Mouse (Mus musculus) hindbrain, embryonic 13.5 days (tissue): ENCODE results near the gene Fkbp15. TPM values are rescaled to one million over a fixed set of nuclear protein-coding genes. Genes with fewer than 3 reads are reported as not detected.
"Not testable (repeated sequence)": the region's sequence is repeated elsewhere in the genome, so short reads cannot be mapped to it uniquely, and the experiment has no call there.

Source experiments
- ATAC-seq: fragments of 200-750 bp; cut with Nextera tagmentation; 2 replicates; pipeline ENCODE4 v1.8.0; 2017; ENCODE audit warnings: moderate TSS enrichment; ENCODE audit not compliant: low FRiP score
- H3K27ac ChIP-seq: fragments of 300-500 bp; sonication (generic); 2 replicates; pipeline ENCODE4 v1.5.1; 2015; ENCODE audit warnings: inconsistent platforms, mild to moderate bottlenecking, moderate library complexity
- H3K27me3 ChIP-seq: fragments of 300-500 bp; sonication (generic); 2 replicates; pipeline ENCODE4 v1.6.1; 2015; ENCODE audit warnings: mild to moderate bottlenecking, inconsistent platforms
- H3K36me3 ChIP-seq: fragments of 300-500 bp; sonication (generic); 2 replicates; pipeline ENCODE4 v1.6.1; 2015; ENCODE audit warnings: mild to moderate bottlenecking, inconsistent platforms
- H3K4me1 ChIP-seq: fragments of 300-500 bp; sonication (generic); replicated peaks from 2 replicates; pipeline ENCODE4 v1.6.1; 2015; ENCODE audit warnings: inconsistent platforms
- H3K4me2 ChIP-seq: fragments of 300-500 bp; sonication (generic); 2 replicates; pipeline ENCODE4 v1.6.1; 2015; ENCODE audit warnings: inconsistent platforms, mild to moderate bottlenecking, moderate library complexity
- H3K4me3 ChIP-seq: fragments of 300-500 bp; sonication (generic); 2 replicates; pipeline ENCODE4 v1.5.1; 2015; ENCODE audit warnings: mild to moderate bottlenecking, inconsistent platforms
- H3K9ac ChIP-seq: fragments of 300-500 bp; sonication (generic); 2 replicates; pipeline ENCODE4 v1.6.1; 2015; ENCODE audit warnings: mild to moderate bottlenecking, inconsistent platforms
- H3K9me3 ChIP-seq: fragments of 300-500 bp; sonication (generic); 2 replicates; pipeline ENCODE4 v1.6.1; 2016; ENCODE audit warnings: inconsistent platforms
- WGBS: fragments of 180-500 bp; shearing (Covaris S2); methylation state at CpG from one replicate; pipeline ENCODE4 v1.1.7; 2015; 5-methylcytosine and 5-hydroxymethylcytosine counted together
- polyA plus RNA-seq: library from polyadenylated mRNA; unstranded; fragments of >200 nt; fragmentation: Nextera tagmentation; extraction: Ambion mirVana; gene quantifications from 2 replicates; pipeline ENCODE4 v1.2.1, GENCODE M21; 2015

The Fkbp15 gene
- polyA plus RNA-seq, 1 experiment from 2014 or later = 22.9 TPM

GRCm38 (mm10) chr4:62266016-62266415 is 94.3 kb downstream of the Fkbp15 start:
- not testable (repeated sequence) for H3K4me2 ChIP-seq, H3K9me3 ChIP-seq, H3K4me3 ChIP-seq, H3K9ac ChIP-seq, H3K4me1 ChIP-seq, H3K27ac ChIP-seq, H3K27me3 ChIP-seq, ATAC-seq, H3K36me3 ChIP-seq
- 83% methylated on average over 7 of the region's 7 CpGs for WGBS

GRCm38 (mm10) chr4:62265154-62265836 is 95.1 kb downstream of the Fkbp15 start:
- ATAC-seq = no peak
- no peaks in the 10 kb centered on the region for H3K27me3 ChIP-seq
- H3K27ac ChIP-seq = no peak overlapping the region
- 84% methylated on average over 10 of the region's 10 CpGs for WGBS
- no peak overlapping the region for H3K4me3 ChIP-seq
- no peaks in the 10 kb centered on the region for H3K4me1 ChIP-seq
- no peaks in the 10 kb centered on the region for H3K36me3 ChIP-seq
- H3K9ac ChIP-seq = no peak overlapping the region
- H3K9me3 ChIP-seq = no peaks in the 10 kb centered on the region
- H3K4me2 ChIP-seq = no peak overlapping the region

GRCm38 (mm10) chr4:62263133-62263844 is 97.1 kb downstream of the Fkbp15 start:
- Histone ChIP-seq H3K4me2 (no peak overlapping the region), H3K9ac (no peak overlapping the region), H3K27me3 (no peaks in the 10 kb centered on the region), H3K4me1 (no peaks in the 10 kb centered on the region), H3K36me3 (no peaks in the 10 kb centered on the region), H3K27ac (no peak overlapping the region), H3K4me3 (no peak overlapping the region), H3K9me3 (no peaks in the 10 kb centered on the region)
- WGBS = 33% methylated on average over 7 of the region's 7 CpGs
- no peak; the same call in 1 of the 2 replicates for ATAC-seq

- no peak for ATAC-seq
Observed at GRCm38 (mm10) chr4:62262276-62262675, 98.1 kb downstream of the Fkbp15 start, which contains the start of gene Slc31a2. Gene Slc31a2 (plus strand): TSS chr4:62262562.

GRCm38 (mm10) chr4:62256931-62257330 is 103.4 kb downstream of the Fkbp15 start:
- ATAC-seq = no peak
- Histone ChIP-seq H3K4me3 (no peak overlapping the region), H3K9ac (no peak overlapping the region), H3K27ac (no peak overlapping the region), H3K4me2 (no peak overlapping the region), H3K9me3 (no peaks in the 10 kb centered on the region), H3K36me3 (no peaks in the 10 kb centered on the region), H3K27me3 (no peaks in the 10 kb centered on the region), H3K4me1 (no peaks in the 10 kb centered on the region)
- 34% methylated on average over 8 of the region's 8 CpGs for WGBS

More at GRCm38 (mm10) chr4:62262276-62262675, 98.1 kb downstream of the Fkbp15 start, which contains the start of gene Slc31a2:
- no peak within 1 kb of the TSS for H3K27ac ChIP-seq
- no peaks in the 10 kb centered on the region for H3K36me3 ChIP-seq
- H3K9ac ChIP-seq = no peak within 1 kb of the TSS
- H3K9me3 ChIP-seq = no peaks in the 10 kb centered on the region
- H3K4me2 ChIP-seq = no peak within 1 kb of the TSS
- H3K4me1 ChIP-seq = no peaks in the 10 kb centered on the region
- H3K4me3 ChIP-seq = no peak within 1 kb of the TSS
- 67% methylated on average over 2 of the region's 2 CpGs for WGBS
- no peaks in the 10 kb centered on the region for H3K27me3 ChIP-seq

- Histone ChIP-seq H3K9ac (no peak overlapping the region), H3K4me1 (no peaks in the 10 kb centered on the region), H3K9me3 (no peaks in the 10 kb centered on the region), H3K36me3 (no peaks in the 10 kb centered on the region), H3K27me3 (no peaks in the 10 kb centered on the region), H3K4me3 (no peak overlapping the region), H3K27ac (no peak overlapping the region), H3K4me2 (no peak overlapping the region)
- 76% methylated on average over 8 of the region's 8 CpGs for WGBS
- ATAC-seq = no peak
Observed at GRCm38 (mm10) chr4:62254551-62254950, 105.8 kb downstream of the Fkbp15 start.

- Histone ChIP-seq H3K27ac (no peak overlapping the region), H3K9ac (no peak overlapping the region), H3K4me3 (no peak overlapping the region), H3K4me1 (no peaks in the 10 kb centered on the region), H3K9me3 (no peaks in the 10 kb centered on the region), H3K36me3 (no peaks in the 10 kb centered on the region), H3K4me2 (no peak overlapping the region), H3K27me3 (no peaks in the 10 kb centered on the region)
- ATAC-seq = no peak
- WGBS = 91% methylated on average over 4 of the region's 4 CpGs
Observed at GRCm38 (mm10) chr4:62251776-62252175, 108.6 kb downstream of the Fkbp15 start.

GRCm38 (mm10) chr4:62250896-62251544 is 109.3 kb downstream of the Fkbp15 start:
- Histone ChIP-seq H3K27ac (no peak overlapping the region), H3K27me3 (no peaks in the 10 kb centered on the region), H3K9ac (no peak overlapping the region), H3K36me3 (no peaks in the 10 kb centered on the region), H3K9me3 (no peaks in the 10 kb centered on the region), H3K4me3 (no peak overlapping the region), H3K4me1 (no peaks in the 10 kb centered on the region), H3K4me2 (no peak overlapping the region)
- WGBS = 34% methylated on average over 3 of the region's 3 CpGs
- no peak for ATAC-seq

Other genes starting within 250 kb of the Fkbp15 start
- gene Mup21, start 209.7 kb downstream of the Fkbp15 start, polyA plus RNA-seq = not detected in 2 replicates
- gene Zfp37, start 129.5 kb downstream of the Fkbp15 start, polyA plus RNA-seq = 25.3 and 29.5 TPM in 2 replicates
- 15.2 and 15.3 TPM in 2 replicates for gene Slc31a2, start 98.0 kb downstream of the Fkbp15 start, polyA plus RNA-seq
- 40.1 and 44.2 TPM in 2 replicates for gene Slc31a1, start 179 bp upstream of the Fkbp15 start, polyA plus RNA-seq
- 95.8 and 102 TPM in 2 replicates for gene Cdc26, start 48.1 kb upstream of the Fkbp15 start, polyA plus RNA-seq
- 17.0 and 17.8 TPM in 2 replicates for gene Prpf4, start 48.2 kb upstream of the Fkbp15 start, polyA plus RNA-seq
- not detected in 2 replicates for gene Rnf183, start 74.7 kb upstream of the Fkbp15 start, polyA plus RNA-seq
- gene Wdr31, start 110.3 kb upstream of the Fkbp15 start, polyA plus RNA-seq = 8.8 and 9.0 TPM in 2 replicates
- 0.43 and 0.95 TPM in 2 replicates for gene Bspry, start 119.5 kb upstream of the Fkbp15 start, polyA plus RNA-seq
- gene Hdhd3, start 142.9 kb upstream of the Fkbp15 start, polyA plus RNA-seq = 13.3 and 15.5 TPM in 2 replicates
- gene Alad, start 159.4 kb upstream of the Fkbp15 start, polyA plus RNA-seq = 64.2 and 66.1 TPM in 2 replicates
- 68.2 and 70.3 TPM in 2 replicates for gene Pole3, start 164.5 kb upstream of the Fkbp15 start, polyA plus RNA-seq
- gene 4933430I17Rik, start 164.8 kb upstream of the Fkbp15 start, polyA plus RNA-seq = 0.55 and 0.82 TPM in 2 replicates
- gene Rgs3, start 199.3 kb upstream of the Fkbp15 start, polyA plus RNA-seq = 65.3 and 71.0 TPM in 2 replicates